Mouse (Mus musculus) midbrain, embryonic 14.5 days (tissue): Measurements from ENCODE around the gene Ripor2. TPM values are rescaled to one million over a fixed set of nuclear protein-coding genes. Genes with fewer than 3 reads are reported as not detected.

ENCODE experiments used
- ATAC-seq: fragments of 200-750 bp; cut with Nextera tagmentation; 2 replicates; pipeline ENCODE4 v1.8.0; 2017; ENCODE audit warnings: moderate number of reproducible peaks, moderate library complexity; ENCODE audit not compliant: low FRiP score, low TSS enrichment
- DNase-seq: peaks from one replicate; pipeline ENCODE4 v3.0.0-alpha.2; 2015
- H3K27ac ChIP-seq: fragments of 300-500 bp; sonication (generic); replicated peaks from 2 replicates; pipeline ENCODE4 v1.5.1; 2014; ENCODE audit warnings: mild to moderate bottlenecking, low read depth, low read length, moderate library complexity
- H3K27me3 ChIP-seq: fragments of 300-500 bp; sonication (generic); 2 replicates; pipeline ENCODE4 v1.6.1; 2014; ENCODE audit warnings: low read length, control low read depth, mixed read lengths; ENCODE audit not compliant: control insufficient read depth, insufficient read depth
- H3K36me3 ChIP-seq: fragments of 300-500 bp; sonication (generic); 2 replicates; pipeline ENCODE4 v1.6.1; 2014; ENCODE audit warnings: low read length, control low read depth; ENCODE audit not compliant: control insufficient read depth, insufficient read depth
- H3K4me1 ChIP-seq: fragments of 300-500 bp; sonication (generic); 2 replicates; pipeline ENCODE4 v1.6.1; 2014; ENCODE audit warnings: mild to moderate bottlenecking, antibody characterized with exemption, low read length, control low read depth; ENCODE audit not compliant: control insufficient read depth, insufficient read depth
- H3K4me2 ChIP-seq: fragments of 300-500 bp; sonication (generic); 2 replicates; pipeline ENCODE4 v1.6.1; 2014; ENCODE audit warnings: mild to moderate bottlenecking, low read length, moderate library complexity
- H3K4me3 ChIP-seq: fragments of 300-500 bp; sonication (generic); replicated peaks from 2 replicates; pipeline ENCODE4 v1.5.1; 2014; ENCODE audit warnings: low read depth, low read length
- H3K9ac ChIP-seq: fragments of 300-500 bp; sonication (generic); replicated peaks from 2 replicates; pipeline ENCODE4 v1.6.1; 2014; ENCODE audit warnings: mild to moderate bottlenecking, low read length, moderate library complexity
- H3K9me3 ChIP-seq: fragments of 300-500 bp; sonication (generic); 2 replicates; pipeline ENCODE4 v1.6.1; 2016; ENCODE audit warnings: low read length, control low read depth, mixed read lengths; ENCODE audit not compliant: control insufficient read depth
- WGBS: fragments of 180-500 bp; shearing (Covaris S2); extraction: QIAGEN DNeasy Blood & Tissue Kit; methylation state at CpG from one replicate; pipeline ENCODE4 v1.1.7; 2014; 5-methylcytosine and 5-hydroxymethylcytosine counted together
- polyA plus RNA-seq: library from polyadenylated mRNA; unstranded; fragments of >200 nt; fragmentation: Nextera tagmentation; extraction: Ambion mirVana; gene quantifications from 2 replicates; pipeline ENCODE4 v1.2.1, GENCODE M21; 2014

Ripor2 gene
- polyA plus RNA-seq = 31.2 and 33.4 TPM in 2 replicates

DNA sequence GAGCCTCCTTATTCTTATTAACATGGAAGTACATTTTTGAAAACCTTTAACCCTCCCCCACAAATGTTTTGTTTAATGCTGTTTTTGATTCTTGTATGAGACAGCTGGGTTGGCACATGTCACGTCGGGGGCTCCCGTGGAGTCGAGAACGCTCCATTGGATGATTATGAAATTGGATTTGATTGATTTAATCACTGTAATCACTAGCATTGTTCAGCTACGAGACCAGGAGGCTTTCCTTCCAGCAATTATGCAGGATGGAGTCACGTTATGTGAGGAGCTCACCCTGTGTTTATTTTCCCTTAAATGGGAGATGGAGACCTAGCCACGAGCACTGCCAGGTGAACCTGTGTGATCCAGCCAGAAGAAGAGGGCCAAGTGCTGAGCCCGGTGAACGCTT lies at the start of gene Ripor2:
Ripor2 (plus strand) TSS at position 357 of the 400 bp plus-strand sequence.
- 66% methylated on average over 10 of the region's 10 CpGs for WGBS
- no peak for ATAC-seq

DNA sequence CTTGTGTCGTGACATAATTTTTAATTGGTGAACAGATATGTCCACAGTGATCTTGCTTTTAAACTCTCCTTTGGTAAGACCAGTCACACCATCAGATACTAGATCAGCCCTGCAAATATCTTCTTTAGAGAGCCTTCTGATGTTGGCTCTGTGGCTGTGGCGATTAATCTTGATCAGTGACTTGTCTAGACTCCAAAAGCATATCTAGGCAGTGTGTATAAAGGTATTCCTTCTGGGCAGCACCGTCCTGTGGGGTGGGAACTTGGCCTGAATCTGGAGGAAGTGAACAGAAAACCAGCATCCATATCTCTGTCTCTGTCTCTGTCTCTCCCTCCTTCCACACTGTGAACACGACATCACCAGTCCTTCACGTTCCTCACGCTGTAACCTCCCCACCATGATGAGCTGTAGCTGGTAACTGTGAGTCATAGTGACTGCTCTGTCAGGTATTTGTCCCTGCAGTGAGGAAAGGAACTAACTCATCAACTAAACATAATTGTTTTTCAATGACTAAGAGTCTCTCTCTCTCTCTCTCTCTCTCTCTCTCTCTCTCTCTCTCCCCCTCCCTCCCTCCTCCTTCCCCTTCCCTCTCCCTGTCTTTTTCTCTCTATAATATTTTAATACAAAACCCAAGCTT lies 45.3 kb upstream of the Ripor2 start:
- no peak overlapping the region for H3K4me3 ChIP-seq
- DNase-seq (no peak), ATAC-seq (no peak)
- no peaks in the 10 kb centered on the region for H3K27me3 ChIP-seq
- no peaks in the 10 kb centered on the region for H3K4me1 ChIP-seq
- no peaks in the 10 kb centered on the region for H3K36me3 ChIP-seq
- WGBS = 90% methylated on average over 6 of the region's 6 CpGs
- H3K9ac ChIP-seq = no peak overlapping the region
- H3K27ac ChIP-seq = no peak overlapping the region
- H3K9me3 ChIP-seq = no peaks in the 10 kb centered on the region
- H3K4me2 ChIP-seq = no peak overlapping the region

More for the DNA sequence above, at the start of gene Ripor2:
- DNase-seq = no peak
- H3K27me3 ChIP-seq = no peaks in the 10 kb centered on the region
- H3K4me2 ChIP-seq = no peak within 1 kb of the TSS
- H3K9me3 ChIP-seq = no peaks in the 10 kb centered on the region
- H3K4me3 ChIP-seq = no peak within 1 kb of the TSS
- no peaks in the 10 kb centered on the region for H3K36me3 ChIP-seq
- H3K9ac ChIP-seq = no peak within 1 kb of the TSS
- no peak within 1 kb of the TSS for H3K27ac ChIP-seq
- peaks cover 6% of the 10 kb centered on the region for H3K4me1 ChIP-seq

DNA sequence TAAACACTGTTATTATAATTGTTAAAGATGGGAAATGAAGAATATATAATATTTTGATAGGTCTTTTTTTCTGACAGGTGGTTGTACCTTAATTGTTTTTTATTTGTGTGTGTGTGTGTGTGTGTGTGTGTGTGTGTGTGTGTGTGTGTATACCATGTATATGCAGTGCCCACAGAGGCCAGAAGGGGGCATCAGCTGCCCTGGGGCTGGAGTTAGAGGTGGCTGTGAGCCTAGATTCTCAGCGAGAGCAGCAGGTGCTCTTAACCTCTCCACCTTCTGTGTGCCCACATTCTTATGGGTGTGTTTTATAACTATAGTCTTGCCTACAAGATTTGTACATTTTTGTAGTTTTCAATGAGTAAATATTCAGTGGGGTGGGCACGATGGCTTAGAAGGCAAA lies 44.0 kb upstream of the Ripor2 start:
- no peak for DNase-seq
- Histone ChIP-seq H3K4me2 (no peak overlapping the region), H3K4me3 (no peak overlapping the region), H3K27me3 (no peaks in the 10 kb centered on the region), H3K36me3 (no peaks in the 10 kb centered on the region), H3K4me1 (no peaks in the 10 kb centered on the region), H3K9me3 (no peaks in the 10 kb centered on the region), H3K9ac (no peak overlapping the region), H3K27ac (no peak overlapping the region)
- ATAC-seq = no peak
- 80% methylated on average over 2 of the region's 2 CpGs for WGBS

DNA sequence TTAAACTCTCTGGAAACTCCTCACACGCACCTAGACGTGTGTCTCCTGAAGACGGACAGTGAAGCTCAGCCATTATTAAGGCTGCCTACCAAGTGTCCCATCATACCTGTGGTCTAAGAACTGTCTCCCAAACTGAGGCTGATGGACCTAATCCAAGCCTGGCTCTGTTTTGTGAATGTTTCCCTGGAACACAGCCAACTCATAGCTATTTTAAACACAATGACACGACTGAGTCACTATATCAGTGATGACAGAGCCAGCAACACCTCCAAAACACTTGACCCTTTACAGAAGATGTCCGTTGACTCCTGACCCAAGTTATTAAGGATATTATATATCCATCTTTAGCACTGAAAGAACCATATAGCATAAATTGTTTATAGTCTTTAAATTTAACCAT lies 43.0 kb upstream of the Ripor2 start:
- no peak overlapping the region for H3K9ac ChIP-seq
- 90% methylated on average over 5 of the region's 5 CpGs for WGBS
- DNase-seq (no peak), ATAC-seq (no peak)
- no peak overlapping the region for H3K27ac ChIP-seq
- H3K27me3 ChIP-seq = no peaks in the 10 kb centered on the region
- H3K4me1 ChIP-seq = no peaks in the 10 kb centered on the region
- H3K36me3 ChIP-seq = no peaks in the 10 kb centered on the region
- H3K4me3 ChIP-seq = no peak overlapping the region
- no peaks in the 10 kb centered on the region for H3K9me3 ChIP-seq
- no peak overlapping the region for H3K4me2 ChIP-seq

DNA sequence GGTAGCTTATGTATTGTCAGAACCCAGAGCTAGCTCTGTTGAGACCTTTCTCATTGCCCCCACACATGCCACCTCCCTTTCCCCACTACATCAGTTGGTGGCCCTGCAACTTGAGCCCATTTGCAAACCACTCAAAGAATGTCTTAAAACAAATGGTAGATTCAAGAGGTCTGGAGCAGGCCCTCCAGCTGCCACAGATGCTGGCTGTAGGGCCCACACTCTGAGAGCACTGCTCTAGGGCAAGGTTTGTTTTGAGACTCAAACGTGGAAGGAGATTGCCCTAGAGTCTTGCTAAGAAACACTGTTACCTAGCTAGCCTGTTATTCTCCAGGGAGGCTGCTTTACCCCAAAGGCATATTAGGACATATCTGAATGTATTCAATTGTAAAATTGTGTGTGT lies 36.3 kb upstream of the Ripor2 start:
- Histone ChIP-seq H3K27me3 (no peaks in the 10 kb centered on the region), H3K4me3 (no peak overlapping the region), H3K9me3 (no peaks in the 10 kb centered on the region), H3K4me2 (no peak overlapping the region), H3K9ac (no peak overlapping the region), H3K27ac (no peak overlapping the region), H3K36me3 (no peaks in the 10 kb centered on the region), H3K4me1 (peaks cover 4% of the 10 kb centered on the region; the same call in 1 of the 2 replicates)
- no peak for ATAC-seq
- 63% methylated on average over 1 of the region's 1 CpGs for WGBS
- no peak for DNase-seq

DNA sequence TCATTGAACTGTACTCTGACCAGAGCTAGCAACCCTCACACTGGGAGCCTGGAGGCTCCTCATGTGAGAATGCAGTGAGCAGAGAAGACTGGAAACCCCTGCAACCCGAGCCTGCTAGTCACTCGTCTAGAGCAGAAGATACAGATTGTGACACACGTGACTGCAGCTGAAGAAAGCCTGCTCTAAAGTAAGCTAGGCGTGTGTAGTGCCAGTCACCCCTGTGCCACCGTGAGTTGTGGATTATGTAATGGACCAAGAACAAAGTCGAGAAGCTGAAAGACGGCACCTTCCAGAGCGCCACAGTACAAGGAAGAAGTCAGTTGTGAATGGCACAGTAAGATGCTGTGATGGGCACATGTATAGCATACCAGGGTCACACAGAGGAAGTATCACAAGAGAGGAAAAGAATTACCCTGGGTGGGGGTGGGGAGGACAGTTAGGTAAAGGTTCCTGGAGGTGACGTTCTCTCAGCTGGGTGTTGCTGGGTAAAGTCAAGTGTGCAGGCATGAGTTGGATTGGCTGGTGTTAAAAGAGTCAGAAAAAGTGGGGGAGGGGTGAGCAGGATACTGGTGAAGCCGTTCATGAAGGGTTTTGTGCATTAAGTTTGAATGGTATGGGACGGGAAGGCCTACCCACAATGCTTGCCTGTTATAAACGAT lies 35.1 kb upstream of the Ripor2 start:
- no peak overlapping the region for H3K27ac ChIP-seq
- DNase-seq (no peak), ATAC-seq (no peak)
- H3K4me3 ChIP-seq = no peak overlapping the region
- no peak overlapping the region for H3K4me2 ChIP-seq
- no peaks in the 10 kb centered on the region for H3K36me3 ChIP-seq
- H3K9ac ChIP-seq = no peak overlapping the region
- H3K4me1 ChIP-seq = peaks cover 4% of the 10 kb centered on the region; the same call in 1 of the 2 replicates
- no peaks in the 10 kb centered on the region for H3K27me3 ChIP-seq
- 87% methylated on average over 12 of the region's 12 CpGs for WGBS
- H3K9me3 ChIP-seq = no peaks in the 10 kb centered on the region

DNA sequence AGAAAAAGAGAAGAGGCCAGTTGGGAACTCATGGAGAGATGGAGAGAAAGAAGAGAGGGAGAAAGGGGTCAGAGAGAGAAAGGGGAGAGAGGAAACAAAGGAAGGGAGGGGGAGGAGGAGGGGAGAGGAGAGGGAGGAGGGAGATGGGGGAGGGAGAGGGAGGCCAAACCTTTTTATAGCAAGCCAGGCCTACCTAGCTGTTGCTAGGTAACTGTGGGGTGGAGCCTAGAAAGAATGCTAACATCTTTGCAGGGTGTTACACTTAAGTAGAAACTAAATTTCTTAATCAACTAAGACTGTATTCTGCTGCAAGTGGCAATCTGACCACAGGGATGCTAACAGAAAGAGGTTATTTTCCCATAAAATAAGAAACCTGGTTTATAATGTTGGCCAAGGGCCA lies 33.1 kb upstream of the Ripor2 start:
- no peak for ATAC-seq
- Histone ChIP-seq H3K27ac (no peak overlapping the region), H3K4me1 (peaks cover 4% of the 10 kb centered on the region; the same call in 1 of the 2 replicates), H3K9me3 (no peaks in the 10 kb centered on the region), H3K4me3 (no peak overlapping the region), H3K4me2 (no peak overlapping the region), H3K9ac (no peak overlapping the region), H3K36me3 (no peaks in the 10 kb centered on the region), H3K27me3 (no peaks in the 10 kb centered on the region)
- DNase-seq = peak; percentile 39

DNA sequence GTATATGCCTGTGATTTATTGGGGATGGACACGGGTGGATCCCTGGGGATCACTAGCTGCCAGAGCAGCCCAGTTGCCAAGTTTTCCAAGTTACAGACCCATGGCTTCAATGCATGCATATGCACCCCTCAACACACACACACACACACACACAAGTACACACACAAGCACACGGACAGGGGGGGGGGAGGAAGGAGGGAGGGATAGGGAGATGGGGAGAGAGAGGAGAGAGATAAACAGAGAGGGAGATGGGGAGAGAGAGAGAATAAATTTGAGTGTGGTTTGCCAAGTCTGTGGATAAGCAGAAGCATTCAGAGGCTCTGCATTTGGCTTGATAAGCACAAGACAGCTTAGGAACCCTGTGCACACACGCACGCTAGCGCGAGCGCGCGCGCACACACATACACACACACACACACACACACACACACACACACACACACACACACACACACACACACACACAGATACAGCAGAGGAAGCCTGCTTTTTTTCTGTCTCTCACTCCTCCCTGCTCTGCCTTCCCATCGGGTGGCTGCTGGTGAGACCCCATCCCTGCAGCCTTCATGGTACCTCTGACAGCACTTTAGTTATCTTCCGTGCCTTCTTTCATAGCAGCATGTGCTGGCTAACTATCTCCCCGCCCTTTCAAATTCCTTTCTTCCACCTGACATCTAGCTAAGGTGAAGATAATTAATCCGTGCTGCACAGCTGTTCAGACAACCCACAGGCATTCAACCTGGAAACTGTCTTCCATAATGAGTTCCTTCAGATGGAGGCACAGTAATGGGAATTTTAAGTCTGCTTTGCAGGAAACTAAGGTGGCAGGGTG lies 30.7 kb upstream of the Ripor2 start:
- Histone ChIP-seq H3K27ac (peak overlapping the region; percentile 66), H3K4me2 (no peak overlapping the region), H3K4me3 (no peak overlapping the region), H3K36me3 (no peaks in the 10 kb centered on the region), H3K27me3 (no peaks in the 10 kb centered on the region), H3K9ac (no peak overlapping the region), H3K9me3 (no peaks in the 10 kb centered on the region), H3K4me1 (peaks cover 4% of the 10 kb centered on the region; the same call in 1 of the 2 replicates)
- DNase-seq (peak; percentile 69), ATAC-seq (peak; percentile 72)
- 53% methylated on average over 13 of the region's 14 CpGs for WGBS
